32 mouse cellular contexts compared by ENCODE assay signal in the genomic region with DNA sequence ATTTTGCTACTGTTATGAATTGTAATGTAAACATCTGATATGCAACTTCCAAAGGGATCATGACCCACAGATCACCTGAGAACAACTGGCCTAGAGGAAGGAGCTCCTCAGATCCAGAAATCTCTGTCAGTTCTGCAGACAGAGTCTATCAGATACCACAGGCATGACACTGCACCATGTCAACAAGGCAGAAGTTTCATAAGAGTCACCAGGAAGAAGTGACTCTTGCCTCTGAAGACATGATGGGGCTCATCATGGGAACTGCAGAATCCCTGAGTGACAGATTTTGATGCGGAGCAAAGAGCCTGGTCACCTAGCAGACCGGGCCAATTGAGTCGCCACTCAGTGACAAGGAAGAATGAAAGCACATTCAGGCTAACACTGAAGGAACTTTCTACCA.
"Had no signal": no experiment of that assay in that cellular context is flagged by ENCODE, and none has a peak within 500 bp of the region (broad histone marks: within the 10 kb centered on the region; RNA-seq: fewer than 3 reads in every experiment).

No protein-coding gene starts in this region.

- H3K9ac ChIP-seq: limb, embryonic 12.5 days; limb, embryonic 13.5 days; limb, embryonic 15.5 days; liver, embryonic 12.5 days; liver, embryonic 13.5 days; liver, embryonic 14.5 days; liver, embryonic 15.5 days; liver, postnatal 0 days; lung, embryonic 14.5 days; lung, embryonic 15.5 days; midbrain, embryonic 12.5 days; midbrain, embryonic 13.5 days; midbrain, embryonic 15.5 days; neural tube, embryonic 12.5 days; neural tube, embryonic 13.5 days had no signal

- H3K9me3 ChIP-seq: limb, embryonic 10.5 days; limb, embryonic 12.5 days; limb, embryonic 13.5 days; limb, embryonic 15.5 days; liver, embryonic 12.5 days; liver, embryonic 13.5 days; liver, embryonic 15.5 days; lung, embryonic 15.5 days; midbrain, embryonic 10.5 days; midbrain, embryonic 12.5 days; midbrain, embryonic 13.5 days; midbrain, embryonic 15.5 days; neural tube, embryonic 12.5 days; neural tube, embryonic 13.5 days had no signal

- H3K27ac ChIP-seq: limb, embryonic 10.5 days; limb, embryonic 12.5 days; limb, embryonic 13.5 days; limb, embryonic 15.5 days; liver, embryonic 12.5 days; liver, embryonic 13.5 days; liver, embryonic 14.5 days; liver, embryonic 15.5 days; lung, embryonic 15.5 days; macrophage; midbrain, embryonic 10.5 days; midbrain, embryonic 12.5 days; midbrain, embryonic 13.5 days; midbrain, embryonic 15.5 days; neural tube, embryonic 12.5 days; neural tube, embryonic 13.5 days had no signal

- DNase-seq: left cerebral cortex, postnatal 4 days; liver; liver, embryonic 13.5 days; liver, postnatal 0 days; lung, adult 18-20 months; lung, adult 2 months; lung, embryonic 14.5 days; lung, postnatal 10 days; lung, postnatal 14 days; lung, postnatal 4 days; midbrain, embryonic 14.5 days had no signal

- H3K4me2 ChIP-seq: limb, embryonic 12.5 days; limb, embryonic 13.5 days; limb, embryonic 15.5 days; liver, embryonic 11.5 days; liver, embryonic 12.5 days; liver, embryonic 13.5 days; liver, embryonic 15.5 days; lung, embryonic 14.5 days; lung, embryonic 15.5 days; midbrain, embryonic 11.5 days; midbrain, embryonic 12.5 days; midbrain, embryonic 13.5 days; midbrain, embryonic 15.5 days; neural tube, embryonic 12.5 days; neural tube, embryonic 13.5 days had no signal

- H3K4me1 ChIP-seq: limb, embryonic 10.5 days; limb, embryonic 12.5 days; limb, embryonic 13.5 days; limb, embryonic 15.5 days; liver, embryonic 12.5 days; liver, embryonic 13.5 days; liver, embryonic 15.5 days; lung, embryonic 15.5 days; midbrain, embryonic 10.5 days; midbrain, embryonic 12.5 days; midbrain, embryonic 13.5 days; midbrain, embryonic 15.5 days; neural tube, embryonic 12.5 days; neural tube, embryonic 13.5 days had no signal

- H3K27me3 ChIP-seq: limb, embryonic 12.5 days; limb, embryonic 13.5 days; limb, embryonic 15.5 days; liver, embryonic 12.5 days; liver, embryonic 13.5 days; liver, embryonic 15.5 days; lung, embryonic 15.5 days; midbrain, embryonic 13.5 days; midbrain, embryonic 15.5 days; neural tube, embryonic 12.5 days had no signal

- H3K4me3 ChIP-seq: limb, embryonic 10.5 days; limb, embryonic 12.5 days; limb, embryonic 13.5 days; limb, embryonic 15.5 days; liver, embryonic 12.5 days; liver, embryonic 13.5 days; liver, embryonic 15.5 days; lung, embryonic 15.5 days; megakaryocyte, embryonic 14.5 days; midbrain, embryonic 10.5 days; midbrain, embryonic 12.5 days; midbrain, embryonic 13.5 days; midbrain, embryonic 15.5 days; myocyte; neural tube, embryonic 12.5 days; neural tube, embryonic 13.5 days had no signal

- H3K36me3 ChIP-seq: limb, embryonic 10.5 days; limb, embryonic 12.5 days; limb, embryonic 13.5 days; limb, embryonic 15.5 days; liver, embryonic 12.5 days; liver, embryonic 13.5 days; liver, embryonic 15.5 days; lung, embryonic 15.5 days; midbrain, embryonic 10.5 days; midbrain, embryonic 12.5 days; midbrain, embryonic 13.5 days; midbrain, embryonic 15.5 days; neural tube, embryonic 12.5 days; neural tube, embryonic 13.5 days had no signal

- ATAC-seq: liver, embryonic 12.5 days; liver, postnatal 0 days; lung, postnatal 0 days; midbrain, embryonic 13.5 days; midbrain, embryonic 15.5 days; midbrain, embryonic 16.5 days had no signal
